Mouse (Mus musculus): ENCODE measurements at regions not wholly inside any gene's neighbourhood (a gene's known extent, or its start where the extent isn't known, plus 50 kb on each side); places are given as distances from the start of the nearest gene placed in this dataset.
A peak's percentile ranks its signal among the peaks of the same experiment; 100 is the strongest.

- ATAC-seq (ENCODE audit: low FRiP score, low read depth) = no peak
- H3K27ac ChIP-seq (replicated peaks) = no peak overlapping the region
These were observed 142.0 kb upstream of the Cntnap4 start for GRCm38 (mm10) chr8:112427721-112428389.

GRCm38 (mm10) chr8:112411968-112412367, 157.9 kb upstream of the Cntnap4 start:
- H3K27ac ChIP-seq (replicated peaks) = no peak overlapping the region
- H3K4me2 ChIP-seq = no peak overlapping the region
- H3K36me3 ChIP-seq = no peaks in the 10 kb centered on the region
- no peak overlapping the region for H3K9ac ChIP-seq
- H3K4me1 ChIP-seq (replicated peaks) = no peaks in the 10 kb centered on the region
- H3K4me3 ChIP-seq = no peak overlapping the region
- H3K9me3 ChIP-seq = no peaks in the 10 kb centered on the region
- no peaks in the 10 kb centered on the region for H3K27me3 ChIP-seq
- WGBS = 93% methylated on average over 5 of the region's 5 CpGs
- ATAC-seq (ENCODE audit: low FRiP score, low read depth) = no peak

More at GRCm38 (mm10) chr8:112427721-112428389, 142.0 kb upstream of the Cntnap4 start:
- WGBS = 24% methylated on average over 19 of the region's 19 CpGs
- H3K27me3 ChIP-seq = no peaks in the 10 kb centered on the region
- H3K9ac ChIP-seq = no peak overlapping the region
- H3K4me1 ChIP-seq (replicated peaks) = peaks cover 13% of the 10 kb centered on the region
- H3K36me3 ChIP-seq = no peaks in the 10 kb centered on the region
- H3K4me3 ChIP-seq = peak overlapping the region; percentile 14
- H3K9me3 ChIP-seq = no peaks in the 10 kb centered on the region
- peak overlapping the region; percentile 49 for H3K4me2 ChIP-seq

GRCm38 (mm10) chr8:112411213-112411612, 158.6 kb upstream of the Cntnap4 start:
- Histone ChIP-seq H3K27me3 (no peaks in the 10 kb centered on the region), H3K36me3 (no peaks in the 10 kb centered on the region), H3K9ac (no peak overlapping the region), H3K4me1 (replicated peaks) (no peaks in the 10 kb centered on the region), H3K27ac (replicated peaks) (no peak overlapping the region), H3K4me3 (no peak overlapping the region), H3K9me3 (no peaks in the 10 kb centered on the region), H3K4me2 (no peak overlapping the region)
- whole genome bisulfite sequencing = 26% methylated on average over 6 of the region's 6 CpGs
- ATAC-seq (ENCODE audit: low FRiP score, low read depth) = no peak

GRCm38 (mm10) chr8:112408211-112408735, 161.6 kb upstream of the Cntnap4 start:
- Histone ChIP-seq H3K27ac (replicated peaks) (no peak overlapping the region), H3K9ac (no peak overlapping the region), H3K36me3 (no peaks in the 10 kb centered on the region), H3K9me3 (no peaks in the 10 kb centered on the region), H3K27me3 (no peaks in the 10 kb centered on the region), H3K4me3 (no peak overlapping the region), H3K4me2 (no peak overlapping the region), H3K4me1 (replicated peaks) (no peaks in the 10 kb centered on the region)
- WGBS = 70% methylated on average over 9 of the region's 9 CpGs
- no peak for ATAC-seq (ENCODE audit: low FRiP score, low read depth)

GRCm38 (mm10) chr8:112404087-112404486, 165.8 kb upstream of the Cntnap4 start:
- 13% methylated on average over 2 of the region's 2 CpGs for WGBS

GRCm38 (mm10) chr8:112397438-112397837, 172.4 kb upstream of the Cntnap4 start:
- Histone ChIP-seq H3K9ac (no peak overlapping the region), H3K4me1 (replicated peaks) (no peaks in the 10 kb centered on the region), H3K36me3 (no peaks in the 10 kb centered on the region), H3K27ac (replicated peaks) (no peak overlapping the region), H3K9me3 (no peaks in the 10 kb centered on the region), H3K4me2 (no peak overlapping the region), H3K27me3 (no peaks in the 10 kb centered on the region), H3K4me3 (no peak overlapping the region)
- 25% methylated on average over 2 of the region's 2 CpGs for WGBS
- ATAC-seq (ENCODE audit: low FRiP score, low read depth) = no peak

More at GRCm38 (mm10) chr8:112404087-112404486, 165.8 kb upstream of the Cntnap4 start:
- Histone ChIP-seq H3K4me2 (no peak overlapping the region), H3K4me1 (replicated peaks) (no peaks in the 10 kb centered on the region), H3K27ac (replicated peaks) (no peak overlapping the region), H3K36me3 (no peaks in the 10 kb centered on the region), H3K4me3 (no peak overlapping the region), H3K9me3 (no peaks in the 10 kb centered on the region), H3K9ac (no peak overlapping the region), H3K27me3 (no peaks in the 10 kb centered on the region)
- ATAC-seq (ENCODE audit: low FRiP score, low read depth) = no peak

- no peaks in the 10 kb centered on the region for H3K27me3 ChIP-seq
- H3K4me2 ChIP-seq = no peak overlapping the region
- WGBS = 82% methylated on average over 4 of the region's 4 CpGs
- no peak for ATAC-seq (ENCODE audit: low FRiP score, low read depth)
- no peaks in the 10 kb centered on the region for H3K36me3 ChIP-seq
- no peaks in the 10 kb centered on the region for H3K4me1 ChIP-seq (replicated peaks)
- H3K9ac ChIP-seq = no peak overlapping the region
- no peak overlapping the region for H3K27ac ChIP-seq (replicated peaks)
- no peak overlapping the region for H3K4me3 ChIP-seq
- H3K9me3 ChIP-seq = no peaks in the 10 kb centered on the region
These were observed 179.7 kb upstream of the Cntnap4 start for GRCm38 (mm10) chr8:112390108-112390507.

GRCm38 (mm10) chr8:112348323-112348722, 221.5 kb upstream of the Cntnap4 start:
- Histone ChIP-seq H3K27ac (replicated peaks) (no peak overlapping the region), H3K4me3 (no peak overlapping the region), H3K9ac (no peak overlapping the region), H3K4me2 (peak overlapping the region; percentile 22; the same call in 1 of the 2 replicates), H3K27me3 (no peaks in the 10 kb centered on the region), H3K9me3 (no peaks in the 10 kb centered on the region), H3K4me1 (replicated peaks) (no peaks in the 10 kb centered on the region), H3K36me3 (no peaks in the 10 kb centered on the region)
- WGBS = 30% methylated on average over 5 of the region's 5 CpGs
- no peak for ATAC-seq (ENCODE audit: low FRiP score, low read depth)

- Histone ChIP-seq H3K4me3 (no peak overlapping the region), H3K27ac (replicated peaks) (no peak overlapping the region), H3K27me3 (no peaks in the 10 kb centered on the region), H3K9ac (no peak overlapping the region), H3K4me1 (replicated peaks) (no peaks in the 10 kb centered on the region), H3K9me3 (no peaks in the 10 kb centered on the region), H3K36me3 (no peaks in the 10 kb centered on the region), H3K4me2 (no peak overlapping the region)
- no peak for ATAC-seq (ENCODE audit: low FRiP score, low read depth)
- 37% methylated on average over 11 of the region's 11 CpGs for WGBS
These were observed 236.7 kb upstream of the Cntnap4 start for GRCm38 (mm10) chr8:112333171-112333570.

- no peak overlapping the region for H3K4me3 ChIP-seq
- 84% methylated on average over 10 of the region's 10 CpGs for WGBS
- no peaks in the 10 kb centered on the region for H3K36me3 ChIP-seq
- no peak for ATAC-seq (ENCODE audit: low FRiP score, low read depth)
- no peak overlapping the region for H3K4me2 ChIP-seq
- H3K27ac ChIP-seq (replicated peaks) = no peak overlapping the region
- H3K9me3 ChIP-seq = no peaks in the 10 kb centered on the region
- H3K4me1 ChIP-seq (replicated peaks) = no peaks in the 10 kb centered on the region
- H3K9ac ChIP-seq = no peak overlapping the region
- no peaks in the 10 kb centered on the region for H3K27me3 ChIP-seq
These were observed 237.8 kb upstream of the Cntnap4 start for GRCm38 (mm10) chr8:112332021-112332420.

GRCm38 (mm10) chr8:112309816-112310215, 260.0 kb upstream of the Cntnap4 start:
- no peak overlapping the region for H3K4me2 ChIP-seq
- no peak overlapping the region for H3K4me3 ChIP-seq
- WGBS = 51% methylated on average over 3 of the region's 3 CpGs
- H3K4me1 ChIP-seq (replicated peaks) = no peaks in the 10 kb centered on the region
- H3K9ac ChIP-seq = no peak overlapping the region
- H3K27ac ChIP-seq (replicated peaks) = no peak overlapping the region
- no peak for ATAC-seq (ENCODE audit: low FRiP score, low read depth)
- no peaks in the 10 kb centered on the region for H3K27me3 ChIP-seq
- H3K9me3 ChIP-seq = no peaks in the 10 kb centered on the region
- no peaks in the 10 kb centered on the region for H3K36me3 ChIP-seq

- H3K27me3 ChIP-seq = no peaks in the 10 kb centered on the region
- no peak overlapping the region for H3K4me2 ChIP-seq
- H3K4me3 ChIP-seq = no peak overlapping the region
- ATAC-seq (ENCODE audit: low FRiP score, low read depth) = peak; percentile 34; the same call in 1 of the 2 replicates
- no peak overlapping the region for H3K9ac ChIP-seq
- H3K36me3 ChIP-seq = no peaks in the 10 kb centered on the region
- no peak overlapping the region for H3K27ac ChIP-seq (replicated peaks)
- no peaks in the 10 kb centered on the region for H3K9me3 ChIP-seq
- no peaks in the 10 kb centered on the region for H3K4me1 ChIP-seq (replicated peaks)
- WGBS = 74% methylated on average over 6 of the region's 6 CpGs
These were observed 261.5 kb upstream of the Cntnap4 start for GRCm38 (mm10) chr8:112308354-112308753.

- no peaks in the 10 kb centered on the region for H3K27me3 ChIP-seq
- no peaks in the 10 kb centered on the region for H3K36me3 ChIP-seq
- no peaks in the 10 kb centered on the region for H3K9me3 ChIP-seq
- H3K4me1 ChIP-seq (replicated peaks) = no peaks in the 10 kb centered on the region
- H3K27ac ChIP-seq (replicated peaks) = no peak overlapping the region
- no peak overlapping the region for H3K4me2 ChIP-seq
- H3K4me3 ChIP-seq = no peak overlapping the region
- no peak for ATAC-seq (ENCODE audit: low FRiP score, low read depth)
- H3K9ac ChIP-seq = no peak overlapping the region
- WGBS = 92% methylated on average over 8 of the region's 8 CpGs
These were observed 272.8 kb upstream of the Cntnap4 start for GRCm38 (mm10) chr8:112297021-112297420.
